Mouse (Mus musculus): ENCODE measurements around the gene Msh5. TPM values are rescaled to one million over a fixed set of nuclear protein-coding genes. Genes with fewer than 3 reads are reported as not detected.
A peak's percentile ranks its signal among the peaks of the same experiment; 100 is the strongest.

Gene Msh5
- total RNA-seq (2021): 1.8 and 3.6 TPM in 2 replicates
- long read RNA-seq, experiment 1, partial matches to known transcripts: 0 of 4 reads
- long read RNA-seq, experiment 1, other reads (novel, unspliced or antisense): 4 of 4 reads
- long read RNA-seq, experiment 2, partial matches to known transcripts: 1 of 2 reads
- long read RNA-seq, experiment 2, other reads (novel, unspliced or antisense): 1 of 2 reads

GRCm38 (mm10) chr17:35046681-35047455 is at the start of gene Msh5:
Msh5 (minus strand) TSS chr17:35046745.
- peak; percentile 98 for DNase-seq

- DNase-seq: no peak
These were observed 48.2 kb upstream of the Msh5 start for GRCm38 (mm10) chr17:35094475-35095365.

- DNase-seq: no peak
These were observed 46.1 kb upstream of the Msh5 start for GRCm38 (mm10) chr17:35092403-35093198.

- DNase-seq: peak; percentile 49
These were observed 43.8 kb upstream of the Msh5 start for GRCm38 (mm10) chr17:35090166-35090932.

- peak; percentile 96 for DNase-seq
These were observed 42.5 kb upstream of the Msh5 start, which contains the start of gene Abhd16a for GRCm38 (mm10) chr17:35088825-35089644. Abhd16a (plus strand) TSS chr17:35089263.

- DNase-seq: no peak
These were observed 41.6 kb upstream of the Msh5 start for GRCm38 (mm10) chr17:35088151-35088550.

GRCm38 (mm10) chr17:35085208-35085865 is 38.8 kb upstream of the Msh5 start, which contains the start of gene Ly6g6f:
Ly6g6f (minus strand) TSS chr17:35085610.
- no peak for DNase-seq

GRCm38 (mm10) chr17:35083929-35084497 is 37.5 kb upstream of the Msh5 start:
- DNase-seq: no peak

GRCm38 (mm10) chr17:35082841-35083576 is 36.5 kb upstream of the Msh5 start:
- DNase-seq: no peak

- no peak for DNase-seq
These were observed 34.2 kb upstream of the Msh5 start for GRCm38 (mm10) chr17:35080710-35081109.

- DNase-seq: no peak
These were observed 33.7 kb upstream of the Msh5 start for GRCm38 (mm10) chr17:35080248-35080647.

- DNase-seq: no peak
These were observed 33.2 kb upstream of the Msh5 start for GRCm38 (mm10) chr17:35079778-35080177.

- DNase-seq: peak; percentile 69
These were observed 31.3 kb upstream of the Msh5 start, which contains the start of gene Ly6g6d for GRCm38 (mm10) chr17:35077786-35078233. Ly6g6d (minus strand) TSS chr17:35078065.

- DNase-seq: no peak
These were observed 30.7 kb upstream of the Msh5 start for GRCm38 (mm10) chr17:35077285-35077684.

- DNase-seq: no peak
These were observed 30.1 kb upstream of the Msh5 start, which contains the start of gene Ly6g6e for GRCm38 (mm10) chr17:35076507-35077176. Ly6g6e (plus strand) TSS chr17:35076902.

GRCm38 (mm10) chr17:35074097-35074496 is 27.6 kb upstream of the Msh5 start:
- no peak for DNase-seq

- no peak for DNase-seq
These were observed 24.9 kb upstream of the Msh5 start for GRCm38 (mm10) chr17:35071454-35071853.
